Mouse (Mus musculus) stomach, postnatal 0 days (tissue): ENCODE results near the gene Sh3bgrl2. TPM values are rescaled to one million over a fixed set of nuclear protein-coding genes. Genes with fewer than 3 reads are reported as not detected.

Experiments
- ATAC-seq: fragments of 200-750 bp; cut with Nextera tagmentation; 2 replicates; pipeline ENCODE4 v1.8.0; 2017; ENCODE audit not compliant: low FRiP score, low TSS enrichment
- DNase-seq: peaks from one replicate; pipeline ENCODE4 v3.0.0-alpha.2; 2016; ENCODE audit warnings: low spot score
- H3K27ac ChIP-seq: fragments of 300-500 bp; sonication (generic); replicated peaks from 2 replicates; pipeline ENCODE4 v1.5.1; 2014; ENCODE audit warnings: mild to moderate bottlenecking, control low read depth
- H3K27me3 ChIP-seq: fragments of 300-500 bp; sonication (generic); 2 replicates; pipeline ENCODE4 v1.6.1; 2014; ENCODE audit warnings: low read length; ENCODE audit not compliant: control insufficient read depth, insufficient read depth
- H3K36me3 ChIP-seq: fragments of 300-500 bp; sonication (generic); 2 replicates; pipeline ENCODE4 v1.6.1; 2014; ENCODE audit warnings: low read length, mixed read lengths; ENCODE audit not compliant: control insufficient read depth, insufficient read depth
- H3K4me1 ChIP-seq: fragments of 300-500 bp; sonication (generic); replicated peaks from 2 replicates; pipeline ENCODE4 v1.6.1; 2014; ENCODE audit warnings: antibody characterized with exemption; ENCODE audit not compliant: control insufficient read depth, insufficient read depth
- H3K4me2 ChIP-seq: fragments of 300-500 bp; sonication (generic); replicated peaks from 2 replicates; pipeline ENCODE4 v1.6.1; 2014; ENCODE audit warnings: low read depth, mild to moderate bottlenecking, control low read depth, moderate library complexity
- H3K4me3 ChIP-seq: fragments of 300-500 bp; sonication (generic); 2 replicates; pipeline ENCODE4 v1.5.1; 2014; ENCODE audit warnings: low read depth, low read length, control low read depth
- H3K9ac ChIP-seq: fragments of 300-500 bp; sonication (generic); 2 replicates; pipeline ENCODE4 v1.6.1; 2014; ENCODE audit warnings: mild to moderate bottlenecking, low read length, control low read depth, mixed read lengths
- H3K9me3 ChIP-seq: fragments of 300-500 bp; sonication (generic); 2 replicates; pipeline ENCODE4 v1.6.1; 2016; ENCODE audit warnings: low read length; ENCODE audit not compliant: control insufficient read depth
- CTCF ChIP-seq: IDR thresholded peaks from 2 replicates; pipeline ENCODE4 v1.5.1; 2016; ENCODE audit warnings: antibody characterized with exemption, low read depth, mild to moderate bottlenecking, moderate library complexity
- EP300 ChIP-seq: optimal IDR thresholded peaks from 2 replicates; pipeline ENCODE3; 2016; ENCODE audit warnings: antibody characterized with exemption
- WGBS: fragments of 180-500 bp; shearing (Covaris S2); extraction: QIAGEN DNeasy Blood & Tissue Kit; methylation state at CpG from one replicate; pipeline ENCODE4 v1.1.7; 2014; 5-methylcytosine and 5-hydroxymethylcytosine counted together
- polyA plus RNA-seq: library from polyadenylated mRNA; unstranded; fragments of >200 nt; fragmentation: Nextera tagmentation; extraction: Ambion mirVana; gene quantifications from 2 replicates; pipeline ENCODE4 v1.2.1, GENCODE M21; 2015

Sh3bgrl2 gene
- polyA plus RNA-seq, 1 experiment from 2014 or later: 114 TPM

- H3K9ac ChIP-seq: no peak overlapping the region
- H3K9me3 ChIP-seq: no peaks in the 10 kb centered on the region
- H3K27ac ChIP-seq: peak overlapping the region; percentile 78
- H3K27me3 ChIP-seq: no peaks in the 10 kb centered on the region
- H3K4me2 ChIP-seq: no peak overlapping the region
- H3K36me3 ChIP-seq: no peaks in the 10 kb centered on the region
- no peak overlapping the region for H3K4me3 ChIP-seq
- H3K4me1 ChIP-seq: no peaks in the 10 kb centered on the region
- TF ChIP-seq EP300 (peak; percentile 84), CTCF (no peak)
- DNase-seq (no peak), ATAC-seq (peak; percentile 69)
These were observed 2.9 kb upstream of the Sh3bgrl2 start for GRCm38 (mm10) chr9:83545240-83545639.

- no peak for TF ChIP-seq EP300
- no peak for TF ChIP-seq CTCF
- Histone ChIP-seq H3K9ac (no peak overlapping the region), H3K4me3 (no peak overlapping the region), H3K4me2 (no peak overlapping the region), H3K27me3 (no peaks in the 10 kb centered on the region), H3K36me3 (no peaks in the 10 kb centered on the region), H3K4me1 (0 out of 2 replicates have a peak, but pooled peaks cover 2% of the 10 kb centered on the region), H3K27ac (peak overlapping the region; percentile 73), H3K9me3 (no peaks in the 10 kb centered on the region)
- 62% methylated on average over 7 of the region's 7 CpGs for WGBS
- ATAC-seq: no peak
- DNase-seq: no peak
These were observed 1.8 kb upstream of the Sh3bgrl2 start for GRCm38 (mm10) chr9:83546316-83546715.

GRCm38 (mm10) chr9:83547229-83547628 lies 898 bp upstream of the Sh3bgrl2 start:
- TF ChIP-seq CTCF: no peak
- no peak for TF ChIP-seq EP300
- no peaks in the 10 kb centered on the region for H3K9me3 ChIP-seq
- DNase-seq (no peak), ATAC-seq (no peak)
- no peaks in the 10 kb centered on the region for H3K36me3 ChIP-seq
- 74% methylated on average over 7 of the region's 7 CpGs for WGBS
- peak overlapping the region; percentile 80; the same call in 1 of the 2 replicates for H3K27ac ChIP-seq
- H3K9ac ChIP-seq: no peak overlapping the region
- no peak overlapping the region for H3K4me2 ChIP-seq
- no peak overlapping the region for H3K4me3 ChIP-seq
- no peaks in the 10 kb centered on the region for H3K27me3 ChIP-seq
- 0 out of 2 replicates have a peak, but pooled peaks cover 2% of the 10 kb centered on the region for H3K4me1 ChIP-seq

- H3K4me1 ChIP-seq: 0 out of 2 replicates have a peak, but pooled peaks cover 2% of the 10 kb centered on the region
- peak overlapping the region; percentile 63; the same call in 1 of the 2 replicates for H3K4me3 ChIP-seq
- DNase-seq (no peak), ATAC-seq (no peak)
- H3K27me3 ChIP-seq: no peaks in the 10 kb centered on the region
- peak overlapping the region; percentile 62 for H3K4me2 ChIP-seq
- no peaks in the 10 kb centered on the region for H3K9me3 ChIP-seq
- 72% methylated on average over 6 of the region's 6 CpGs for WGBS
- 0 out of 2 replicates have a peak overlapping the region, but pooled peaks have one; percentile 45 for H3K27ac ChIP-seq
- no peak for TF ChIP-seq EP300
- no peak for TF ChIP-seq CTCF
- no peak overlapping the region; the same call in 1 of the 2 replicates for H3K9ac ChIP-seq
- H3K36me3 ChIP-seq: no peaks in the 10 kb centered on the region
These were observed 1.7 kb downstream of the Sh3bgrl2 start for GRCm38 (mm10) chr9:83549866-83550265.

- no peaks in the 10 kb centered on the region for H3K27me3 ChIP-seq
- H3K27ac ChIP-seq: no peak overlapping the region
- H3K4me2 ChIP-seq: no peak overlapping the region
- no peak overlapping the region for H3K9ac ChIP-seq
- DNase-seq (no peak), ATAC-seq (no peak)
- H3K4me3 ChIP-seq: no peak overlapping the region
- no peaks in the 10 kb centered on the region for H3K9me3 ChIP-seq
- H3K36me3 ChIP-seq: no peaks in the 10 kb centered on the region
- WGBS: 65% methylated on average over 7 of the region's 7 CpGs
- 0 out of 2 replicates have a peak, but pooled peaks cover 2% of the 10 kb centered on the region for H3K4me1 ChIP-seq
- TF ChIP-seq EP300 (no peak), CTCF (no peak)
These were observed 3.0 kb downstream of the Sh3bgrl2 start for GRCm38 (mm10) chr9:83551116-83551515.

- 79% methylated on average over 6 of the region's 6 CpGs for WGBS
- Histone ChIP-seq H3K9ac (no peak overlapping the region), H3K27me3 (no peaks in the 10 kb centered on the region), H3K4me1 (peaks cover 2% of the 10 kb centered on the region; the same call in 1 of the 2 replicates), H3K9me3 (no peaks in the 10 kb centered on the region), H3K4me3 (no peak overlapping the region), H3K36me3 (no peaks in the 10 kb centered on the region), H3K27ac (no peak overlapping the region), H3K4me2 (no peak overlapping the region)
- TF ChIP-seq CTCF (no peak), EP300 (no peak)
- no peak for ATAC-seq
- DNase-seq: no peak
These were observed 3.5 kb downstream of the Sh3bgrl2 start for GRCm38 (mm10) chr9:83551632-83552031.
